Mouse (Mus musculus): ENCODE data around the gene Helz2. TPM values are rescaled to one million over a fixed set of nuclear protein-coding genes. Genes with fewer than 3 reads are reported as not detected.

Helz2 gene
- total RNA-seq (2021) = 1 to 10 TPM; 2.2 to 2.9 TPM

DNA sequence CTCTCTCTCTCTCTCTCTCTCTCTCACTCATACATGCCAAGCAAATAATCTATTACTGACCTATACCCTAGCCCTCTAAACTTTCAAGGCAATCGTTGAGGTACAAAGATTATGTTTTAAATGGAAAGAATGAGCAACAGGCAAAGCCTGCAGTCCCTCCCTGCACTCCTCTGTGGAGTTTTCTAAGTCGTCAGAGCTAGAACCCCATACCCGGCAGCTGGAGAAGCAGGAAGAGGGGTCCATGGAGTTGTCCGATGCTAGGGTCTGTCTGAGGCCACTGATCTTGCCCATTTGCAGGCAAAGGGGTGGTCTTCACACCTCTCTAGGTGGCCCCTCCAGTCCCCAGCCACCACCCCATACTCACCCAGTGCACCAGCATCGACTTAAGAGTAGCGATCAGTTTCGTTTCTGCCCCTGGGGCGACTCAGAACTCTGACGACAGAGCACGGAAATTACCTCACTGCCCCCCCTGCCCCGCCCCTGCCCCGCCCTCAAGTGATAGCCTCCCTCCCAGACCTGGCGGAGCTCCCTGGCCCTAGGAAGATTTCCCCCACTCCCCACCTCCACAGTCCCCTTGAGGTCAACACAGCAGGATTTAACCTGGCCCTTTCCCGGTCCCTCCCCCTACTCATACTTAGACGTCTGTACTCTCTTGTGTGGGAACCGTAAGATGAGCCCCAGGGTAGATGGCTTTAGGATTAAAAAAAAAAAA, at the start of gene Helz2:
Gene Helz2, minus strand, starts transcription at position 426 of the 712 bp plus-strand sequence.
- no peak for DNase-seq

DNA sequence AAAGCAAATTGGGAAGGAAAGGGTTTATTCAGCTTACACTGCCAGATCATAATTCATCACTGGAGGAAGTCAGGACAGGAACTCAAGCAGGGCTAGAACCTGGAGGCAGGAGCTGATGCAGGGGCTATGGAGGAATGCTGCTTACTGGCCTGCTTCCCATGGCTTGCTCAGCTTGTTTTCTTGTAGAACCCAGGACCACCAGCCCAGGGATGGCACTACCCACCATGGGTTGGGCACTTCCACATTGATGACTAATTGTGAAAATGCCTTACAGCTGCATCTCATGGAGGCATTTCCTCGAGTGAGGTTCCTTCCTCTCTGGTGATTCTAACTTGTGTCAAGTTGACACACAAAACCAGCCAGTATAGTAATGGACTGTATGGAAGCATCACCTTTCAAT, 49.1 kb upstream of the Helz2 start:
- no peak for DNase-seq

DNA sequence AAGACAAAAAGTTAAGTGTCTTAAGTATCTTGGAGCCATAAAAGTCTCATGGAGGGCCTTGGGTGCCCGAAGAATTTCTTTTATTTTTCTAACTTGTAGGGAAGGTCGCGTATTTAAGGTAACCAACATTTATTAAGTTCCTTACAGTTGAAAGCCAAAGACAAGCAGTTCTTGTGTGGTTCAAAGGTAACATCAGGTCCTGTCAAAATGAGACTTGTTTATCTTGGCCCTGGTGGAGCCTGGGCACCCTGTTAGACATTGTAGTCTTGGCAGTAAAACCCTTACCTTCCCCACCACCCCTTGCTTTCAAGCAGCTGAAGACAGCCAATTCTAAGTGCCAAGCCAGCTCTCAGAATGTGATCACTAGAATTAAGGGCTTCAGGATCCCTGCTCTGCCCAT, 46.9 kb upstream of the Helz2 start:
- no peak for DNase-seq

- DNase-seq = peak; percentile 90 to 94
Measured at GRCm38 (mm10) chr2:181287958-181288350, 46.1 kb upstream of the Helz2 start, which contains the start of gene Gmeb2. Gene Gmeb2, minus strand, starts transcription at chr2:181288035.

DNA sequence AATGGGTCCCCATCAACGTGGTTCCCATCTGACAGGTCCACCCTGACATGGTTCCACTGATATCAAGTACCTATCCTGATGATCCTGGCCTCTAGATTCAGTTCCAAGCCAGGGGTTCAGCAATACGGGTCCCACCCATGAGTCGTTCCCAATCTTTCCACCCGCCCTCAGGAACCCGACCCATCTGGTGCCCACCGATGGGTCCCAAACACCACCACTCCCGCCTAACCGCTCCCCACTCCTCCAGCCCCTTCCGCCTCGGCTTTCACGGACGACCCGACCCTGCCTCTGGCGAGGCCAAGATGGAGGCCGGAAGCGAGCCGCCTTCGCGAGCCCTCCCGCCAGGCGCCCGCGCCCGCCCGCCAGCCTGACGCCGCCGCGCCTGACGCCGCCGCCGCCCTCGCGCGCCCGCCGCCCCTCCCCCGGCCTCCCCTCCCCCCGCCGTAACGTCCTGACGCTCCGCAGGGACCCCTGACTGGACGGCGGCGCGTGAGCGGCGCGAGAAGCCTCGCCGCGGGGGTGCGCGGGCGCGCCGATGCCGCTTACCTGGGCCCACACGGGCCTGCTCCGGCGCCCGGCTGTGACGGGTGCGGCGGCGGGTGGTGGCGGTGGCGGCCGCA, 45.6 kb upstream of the Helz2 start:
- peak; percentile 81 to 84 for DNase-seq

DNA sequence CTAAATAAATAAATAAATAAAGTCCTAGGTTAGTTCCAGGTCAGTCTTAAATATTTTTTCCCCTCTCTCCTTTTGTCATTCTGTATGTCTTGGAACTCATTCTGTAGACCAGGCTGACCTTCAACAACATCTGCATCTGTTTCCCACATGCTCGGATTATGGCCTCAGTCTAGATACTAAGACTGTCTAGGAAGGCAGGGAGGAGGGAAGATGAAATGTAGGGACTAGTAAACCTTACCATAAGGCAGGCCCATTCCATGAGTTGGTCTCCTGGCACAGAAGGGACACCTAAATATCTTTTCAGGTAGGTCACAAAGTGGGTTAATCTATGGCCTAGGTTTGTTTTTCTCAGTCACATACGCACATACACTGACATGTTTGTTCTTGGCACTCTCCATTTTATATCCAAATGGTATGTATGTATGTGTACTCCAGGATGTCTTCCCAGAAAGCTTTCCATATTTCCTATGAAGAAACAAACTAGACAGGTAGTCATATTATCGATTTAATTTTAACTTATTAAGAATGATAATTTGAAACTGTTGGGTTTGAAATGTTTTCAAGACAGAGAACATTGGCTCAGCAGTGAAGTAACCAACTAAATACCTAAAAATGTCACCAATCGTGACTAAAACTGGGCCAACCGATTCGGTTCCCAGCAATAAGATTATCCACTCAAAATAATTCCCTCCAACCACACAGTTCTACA, 45.0 kb upstream of the Helz2 start:
- DNase-seq = no peak

- DNase-seq = no peak
Measured at GRCm38 (mm10) chr2:181279968-181280367, 38.1 kb upstream of the Helz2 start.

- DNase-seq = no peak
Measured at GRCm38 (mm10) chr2:181277866-181278265, 36.0 kb upstream of the Helz2 start.

- no peak for DNase-seq
Measured at GRCm38 (mm10) chr2:181276766-181277165, 34.9 kb upstream of the Helz2 start.

GRCm38 (mm10) chr2:181274639-181275038, 32.8 kb upstream of the Helz2 start:
- no peak for DNase-seq

GRCm38 (mm10) chr2:181273829-181274228, 32.0 kb upstream of the Helz2 start:
- no peak for DNase-seq

- no peak for DNase-seq
Measured at GRCm38 (mm10) chr2:181272092-181272491, 30.3 kb upstream of the Helz2 start.

DNA sequence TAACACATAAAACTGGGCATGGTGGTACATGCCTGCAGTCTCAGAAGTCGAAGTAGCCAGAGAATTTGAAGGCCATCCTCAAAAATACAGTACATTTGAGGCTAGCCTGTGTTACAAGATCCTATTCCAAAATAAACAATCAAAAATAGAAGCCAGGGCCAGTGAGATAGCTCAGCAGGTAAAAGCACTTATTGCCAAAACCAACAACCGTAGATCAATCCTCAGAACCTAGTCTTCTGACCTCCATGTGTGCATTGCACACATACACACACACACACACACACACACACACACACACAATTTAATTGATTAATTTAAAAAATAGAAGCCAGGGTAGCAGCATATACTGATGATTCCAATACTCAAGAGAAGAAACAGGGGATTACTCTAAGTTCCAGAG, 25.0 kb upstream of the Helz2 start:
- no peak for DNase-seq

DNA sequence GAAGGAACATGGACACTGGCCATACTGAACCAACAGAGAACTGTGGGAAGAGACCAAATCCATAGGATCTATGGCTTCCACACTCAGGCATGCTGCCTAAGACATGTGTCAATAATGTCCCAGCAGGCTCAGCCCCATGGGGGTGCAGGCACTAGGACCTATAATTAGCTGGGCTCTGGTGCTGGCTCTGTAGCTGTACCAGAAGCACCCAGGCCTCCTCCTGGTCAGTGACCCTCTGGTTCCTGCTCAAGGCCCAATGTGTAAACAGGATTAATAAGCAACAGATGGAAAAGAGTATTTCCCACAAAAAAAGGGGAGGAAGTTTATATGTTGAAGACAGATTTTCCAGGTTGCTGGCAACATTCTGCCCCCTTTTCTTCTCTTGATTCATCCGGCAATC, 11.4 kb upstream of the Helz2 start:
- no peak for DNase-seq

DNA sequence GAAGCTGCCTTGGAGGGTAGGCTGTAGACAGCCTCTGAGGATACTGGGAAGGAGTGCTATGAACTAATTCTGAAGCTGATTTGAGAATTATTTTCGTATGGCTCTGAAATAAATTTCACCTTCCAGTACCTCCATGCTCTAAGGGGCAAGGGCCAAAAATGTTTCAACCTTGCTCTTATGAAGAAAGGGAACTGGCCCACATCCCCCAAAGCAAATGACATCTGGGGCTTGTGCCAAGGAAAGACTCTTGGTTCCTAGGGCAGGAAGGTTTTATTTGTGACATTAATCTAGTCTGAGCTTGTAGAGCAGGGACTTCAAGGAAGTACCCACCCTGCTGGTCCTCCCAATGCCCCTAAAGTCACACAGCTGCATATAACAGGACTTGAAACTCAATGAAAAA, 10.0 kb upstream of the Helz2 start:
- DNase-seq = no peak

- no peak for DNase-seq
Measured at GRCm38 (mm10) chr2:181249217-181249616, 7.4 kb upstream of the Helz2 start.

DNA sequence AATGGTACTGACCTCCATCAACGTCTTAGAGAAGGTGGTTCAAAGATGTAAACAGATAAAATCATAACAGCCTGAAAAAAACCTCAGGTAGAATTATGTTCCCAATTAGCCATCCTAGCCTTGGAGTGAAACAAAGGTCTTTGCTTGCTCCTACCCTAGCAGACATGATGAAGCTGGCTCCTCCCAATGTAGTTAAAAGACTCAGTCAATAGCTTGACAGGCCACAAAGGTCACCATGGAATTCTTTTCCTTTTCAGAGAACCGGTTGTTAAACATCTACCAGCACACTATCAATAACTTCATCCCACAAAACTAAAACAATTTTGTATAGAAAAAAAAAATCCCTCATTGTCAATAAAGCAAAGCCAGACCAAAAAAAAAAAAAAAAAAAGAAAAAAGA, 3.2 kb upstream of the Helz2 start:
- no peak for DNase-seq

- no peak for DNase-seq
Measured at GRCm38 (mm10) chr2:181243706-181244394, 2.0 kb upstream of the Helz2 start.

- no peak for DNase-seq
Measured at GRCm38 (mm10) chr2:181242314-181242665, 463 bp upstream of the Helz2 start.

DNA sequence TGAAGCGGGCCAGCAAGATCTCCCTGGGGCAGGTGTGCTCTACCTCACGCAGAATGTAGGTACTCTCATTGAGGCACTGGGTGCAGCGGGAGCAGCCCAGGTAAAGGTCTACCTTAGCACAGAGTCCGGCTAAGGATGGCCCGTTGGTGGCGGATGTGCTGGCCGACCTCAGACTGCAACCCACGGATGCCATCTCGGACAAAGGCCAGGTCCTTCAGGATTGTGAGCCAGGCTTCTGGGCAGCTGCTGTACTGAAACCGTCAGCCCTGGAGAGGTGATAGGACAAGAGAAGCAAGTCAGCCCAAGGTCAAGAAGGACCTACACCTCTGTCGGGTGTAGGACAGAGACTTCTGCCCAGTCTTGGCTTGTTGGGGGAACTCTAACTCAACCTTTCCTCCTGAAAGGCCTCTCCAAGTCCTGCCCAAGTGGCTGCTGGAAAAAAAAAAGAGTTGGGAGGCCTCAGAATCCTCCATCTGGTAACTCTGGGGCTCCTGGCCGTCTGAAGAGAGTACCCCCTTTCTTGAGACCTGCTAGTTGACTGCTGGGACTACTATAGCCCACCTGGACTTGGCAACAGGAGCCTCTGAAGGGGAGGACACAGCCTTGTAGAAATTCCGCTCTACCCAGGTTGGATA, 904 bp downstream of the Helz2 start:
- DNase-seq = no peak

DNA sequence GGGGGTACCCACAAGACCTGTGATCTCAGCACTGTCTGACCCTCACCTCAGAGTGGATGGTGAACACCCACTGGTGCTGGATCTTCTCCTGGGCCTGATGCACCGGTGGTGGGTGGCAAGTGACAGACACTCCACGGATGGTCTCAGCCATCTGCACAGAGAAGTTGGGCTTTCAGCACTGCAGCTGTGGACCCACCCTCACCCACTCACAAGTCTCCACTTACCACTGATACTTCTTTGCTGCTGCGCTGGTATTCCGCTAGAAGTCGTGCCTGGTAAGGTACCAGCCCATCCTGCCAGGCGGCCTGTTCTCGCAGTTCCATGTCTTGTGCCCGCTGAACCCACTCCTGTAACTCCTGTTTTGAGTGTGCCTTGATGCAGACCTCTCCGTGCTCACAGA, 2.6 kb downstream of the Helz2 start:
- DNase-seq = no peak

DNA sequence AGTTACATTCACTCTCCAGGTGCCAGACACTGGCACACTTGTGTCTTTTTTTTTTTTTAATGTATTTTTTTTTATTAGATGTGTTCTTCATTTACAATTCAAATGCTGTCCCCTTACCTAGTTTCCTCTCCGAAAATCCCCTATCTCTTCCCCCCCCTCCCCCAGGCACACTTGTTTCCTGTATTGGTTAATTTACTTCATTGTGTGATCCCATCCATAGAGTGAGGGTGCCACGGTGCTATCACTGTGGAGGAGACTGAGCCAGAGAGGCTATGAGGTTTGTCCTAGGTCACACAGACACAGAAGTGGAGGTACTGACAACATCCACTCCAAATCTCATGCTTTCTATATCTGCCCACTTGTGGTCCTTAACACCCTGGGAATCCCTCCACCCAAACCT, 3.0 kb downstream of the Helz2 start:
- DNase-seq = no peak
